Mouse (Mus musculus) embryonic facial prominence, embryonic 10.5 days (tissue): ENCODE measurements around the gene Fam19a1. TPM values are rescaled to one million over a fixed set of nuclear protein-coding genes. Genes with fewer than 3 reads are reported as not detected.

Source experiments
- DNase-seq: peaks from one replicate; pipeline ENCODE4 v3.0.0-alpha.2; 2017; ENCODE audit warnings: low spot score
- H3K27ac ChIP-seq: fragments of 300-500 bp; sonication (generic); replicated peaks from 2 replicates; pipeline ENCODE4 v1.5.1; 2016; ENCODE audit warnings: mild to moderate bottlenecking
- H3K27me3 ChIP-seq: fragments of 300-500 bp; sonication (generic); replicated peaks from 2 replicates; pipeline ENCODE4 v1.6.1; 2016; ENCODE audit warnings: low read depth, mild to moderate bottlenecking; ENCODE audit not compliant: poor library complexity, severe bottlenecking
- H3K36me3 ChIP-seq: fragments of 300-500 bp; sonication (generic); replicated peaks from 2 replicates; pipeline ENCODE4 v1.6.1; 2016; ENCODE audit warnings: mild to moderate bottlenecking, moderate library complexity
- H3K4me1 ChIP-seq: fragments of 300-500 bp; sonication (generic); 2 replicates; pipeline ENCODE4 v1.6.1; 2016
- H3K4me3 ChIP-seq: fragments of 300-500 bp; sonication (generic); 2 replicates; pipeline ENCODE4 v1.5.1; 2016; ENCODE audit warnings: mild to moderate bottlenecking, moderate library complexity
- H3K9me3 ChIP-seq: fragments of 300-500 bp; sonication (generic); 2 replicates; pipeline ENCODE4 v1.6.1; 2016; ENCODE audit warnings: mild to moderate bottlenecking
- WGBS: fragments of 180-500 bp; shearing (Covaris S2); methylation state at CpG from one replicate; pipeline ENCODE4 v1.1.7; 2016; 5-methylcytosine and 5-hydroxymethylcytosine counted together
- polyA plus RNA-seq: library from polyadenylated mRNA; unstranded; fragments of >200 nt; fragmentation: Nextera tagmentation; extraction: Ambion mirVana; gene quantifications from 2 replicates; pipeline ENCODE4 v1.2.1, GENCODE M21; 2016

Fam19a1 gene
- polyA plus RNA-seq, 1 experiment from 2014 or later: 0.82 TPM

GRCm38 (mm10) chr6:96270436-96270835, 157.5 kb downstream of the Fam19a1 start:
- no peaks in the 10 kb centered on the region for H3K9me3 ChIP-seq
- no peaks in the 10 kb centered on the region for H3K36me3 ChIP-seq
- no peaks in the 10 kb centered on the region for H3K27me3 ChIP-seq
- WGBS: 93% methylated on average over 5 of the region's 5 CpGs
- no peaks in the 10 kb centered on the region for H3K4me1 ChIP-seq
- H3K27ac ChIP-seq: no peak overlapping the region
- no peak for DNase-seq
- no peak overlapping the region for H3K4me3 ChIP-seq

GRCm38 (mm10) chr6:96283731-96284130, 170.8 kb downstream of the Fam19a1 start:
- H3K27ac ChIP-seq: no peak overlapping the region
- H3K4me1 ChIP-seq: peaks cover 12% of the 10 kb centered on the region
- H3K4me3 ChIP-seq: no peak overlapping the region
- 91% methylated on average over 4 of the region's 4 CpGs for WGBS
- H3K9me3 ChIP-seq: no peaks in the 10 kb centered on the region
- H3K27me3 ChIP-seq: no peaks in the 10 kb centered on the region
- DNase-seq: no peak
- no peaks in the 10 kb centered on the region for H3K36me3 ChIP-seq

- no peaks in the 10 kb centered on the region for H3K27me3 ChIP-seq
- 70% methylated on average over 4 of the region's 4 CpGs for WGBS
- H3K36me3 ChIP-seq: no peaks in the 10 kb centered on the region
- no peak for DNase-seq
- H3K9me3 ChIP-seq: no peaks in the 10 kb centered on the region
- H3K4me1 ChIP-seq: peaks cover 15% of the 10 kb centered on the region
- H3K4me3 ChIP-seq: no peak overlapping the region
- no peak overlapping the region for H3K27ac ChIP-seq
Observed at GRCm38 (mm10) chr6:96284590-96284989, 171.6 kb downstream of the Fam19a1 start.

- H3K4me3 ChIP-seq: no peak overlapping the region
- H3K27ac ChIP-seq: no peak overlapping the region
- no peaks in the 10 kb centered on the region for H3K27me3 ChIP-seq
- DNase-seq: no peak
- no peaks in the 10 kb centered on the region for H3K9me3 ChIP-seq
- peaks cover 17% of the 10 kb centered on the region for H3K4me1 ChIP-seq
- WGBS: 66% methylated on average over 4 of the region's 4 CpGs
- no peaks in the 10 kb centered on the region for H3K36me3 ChIP-seq
Observed at GRCm38 (mm10) chr6:96286276-96286675, 173.3 kb downstream of the Fam19a1 start.

- no peaks in the 10 kb centered on the region for H3K27me3 ChIP-seq
- no peaks in the 10 kb centered on the region for H3K36me3 ChIP-seq
- DNase-seq: no peak
- H3K27ac ChIP-seq: no peak overlapping the region
- H3K4me3 ChIP-seq: no peak overlapping the region
- no peaks in the 10 kb centered on the region for H3K9me3 ChIP-seq
- peaks cover 17% of the 10 kb centered on the region for H3K4me1 ChIP-seq
- WGBS: 51% methylated on average over 2 of the region's 2 CpGs
Observed at GRCm38 (mm10) chr6:96287377-96287776, 174.4 kb downstream of the Fam19a1 start.

GRCm38 (mm10) chr6:96289672-96290071, 176.7 kb downstream of the Fam19a1 start:
- no peaks in the 10 kb centered on the region for H3K36me3 ChIP-seq
- no peak overlapping the region for H3K27ac ChIP-seq
- no peak for DNase-seq
- H3K4me3 ChIP-seq: no peak overlapping the region
- no peaks in the 10 kb centered on the region for H3K27me3 ChIP-seq
- H3K9me3 ChIP-seq: no peaks in the 10 kb centered on the region
- H3K4me1 ChIP-seq: peaks cover 17% of the 10 kb centered on the region
- 15% methylated on average over 4 of the region's 4 CpGs for WGBS

GRCm38 (mm10) chr6:96347491-96347890, 234.5 kb downstream of the Fam19a1 start:
- no peak overlapping the region for H3K4me3 ChIP-seq
- H3K27ac ChIP-seq: no peak overlapping the region
- H3K4me1 ChIP-seq: no peaks in the 10 kb centered on the region
- no peak for DNase-seq
- H3K36me3 ChIP-seq: no peaks in the 10 kb centered on the region
- no peaks in the 10 kb centered on the region for H3K9me3 ChIP-seq
- no peaks in the 10 kb centered on the region for H3K27me3 ChIP-seq
- 89% methylated on average over 2 of the region's 2 CpGs for WGBS

GRCm38 (mm10) chr6:96349446-96350025, 236.6 kb downstream of the Fam19a1 start:
- DNase-seq: no peak
- Histone ChIP-seq H3K27me3 (no peaks in the 10 kb centered on the region), H3K9me3 (no peaks in the 10 kb centered on the region), H3K27ac (no peak overlapping the region), H3K36me3 (no peaks in the 10 kb centered on the region), H3K4me1 (no peaks in the 10 kb centered on the region), H3K4me3 (no peak overlapping the region)
- whole genome bisulfite sequencing: 88% methylated on average over 7 of the region's 7 CpGs

- no peak for DNase-seq
- Histone ChIP-seq H3K4me3 (no peak overlapping the region), H3K9me3 (no peaks in the 10 kb centered on the region), H3K27ac (no peak overlapping the region), H3K4me1 (no peaks in the 10 kb centered on the region), H3K27me3 (no peaks in the 10 kb centered on the region), H3K36me3 (no peaks in the 10 kb centered on the region)
- WGBS: 95% methylated on average over 3 of the region's 3 CpGs
Observed at GRCm38 (mm10) chr6:96369544-96369943, 256.6 kb downstream of the Fam19a1 start.

- 92% methylated on average over 6 of the region's 6 CpGs for WGBS
Observed at GRCm38 (mm10) chr6:96372848-96373247, 259.9 kb downstream of the Fam19a1 start.

GRCm38 (mm10) chr6:96373274-96373673, 260.3 kb downstream of the Fam19a1 start:
- WGBS: 69% methylated on average over 2 of the region's 2 CpGs
- Histone ChIP-seq H3K36me3 (no peaks in the 10 kb centered on the region), H3K27me3 (no peaks in the 10 kb centered on the region), H3K9me3 (no peaks in the 10 kb centered on the region), H3K4me1 (no peaks in the 10 kb centered on the region), H3K4me3 (no peak overlapping the region), H3K27ac (no peak overlapping the region)
- DNase-seq: no peak

More at GRCm38 (mm10) chr6:96372848-96373247, 259.9 kb downstream of the Fam19a1 start:
- no peaks in the 10 kb centered on the region for H3K9me3 ChIP-seq
- DNase-seq: no peak
- H3K4me1 ChIP-seq: no peaks in the 10 kb centered on the region
- no peaks in the 10 kb centered on the region for H3K36me3 ChIP-seq
- H3K27me3 ChIP-seq: no peaks in the 10 kb centered on the region
- no peak overlapping the region for H3K27ac ChIP-seq
- H3K4me3 ChIP-seq: no peak overlapping the region

- no peak overlapping the region for H3K27ac ChIP-seq
- no peaks in the 10 kb centered on the region for H3K4me1 ChIP-seq
- DNase-seq: no peak
- H3K9me3 ChIP-seq: no peaks in the 10 kb centered on the region
- WGBS: 75% methylated on average over 3 of the region's 3 CpGs
- no peaks in the 10 kb centered on the region for H3K27me3 ChIP-seq
- no peaks in the 10 kb centered on the region for H3K36me3 ChIP-seq
- H3K4me3 ChIP-seq: no peak overlapping the region
Observed at GRCm38 (mm10) chr6:96376773-96377172, 263.8 kb downstream of the Fam19a1 start.

- Histone ChIP-seq H3K36me3 (no peaks in the 10 kb centered on the region), H3K4me3 (no peak overlapping the region), H3K27ac (no peak overlapping the region), H3K27me3 (no peaks in the 10 kb centered on the region), H3K9me3 (no peaks in the 10 kb centered on the region), H3K4me1 (no peaks in the 10 kb centered on the region)
- no peak for DNase-seq
- whole genome bisulfite sequencing: 57% methylated on average over 4 of the region's 4 CpGs
Observed at GRCm38 (mm10) chr6:96379229-96379628, 266.3 kb downstream of the Fam19a1 start.
